Mouse (Mus musculus) MEL (cell line): ENCODE results near the gene Ablim1. TPM values are rescaled to one million over a fixed set of nuclear protein-coding genes. Genes with fewer than 3 reads are reported as not detected.
A peak's percentile ranks its signal among the peaks of the same experiment; 100 is the strongest.

Source experiments
- DNase-seq: peaks from one replicate; pipeline ENCODE4 v3.0.0; 2011; ENCODE audit warnings: low read depth, low spot score
- H3K27ac ChIP-seq: 2 replicates; pipeline ENCODE4 v1.5.1; 2012; ENCODE audit warnings: low read depth, mild to moderate bottlenecking, control low read depth, low read length, moderate library complexity; ENCODE audit not compliant: control insufficient read depth
- H3K27me3 ChIP-seq, 2 experiments: fragments of 150-350 bp in 1 of 2; sonication (generic) in 1 of 2; 2 replicates each; pipeline ENCODE4 v1.6.1; 2012; ENCODE audit warnings: low read length in 2 of 2, mild to moderate bottlenecking in 2 of 2, improper control_type of control experiment in 1 of 2, moderate library complexity in 1 of 2; ENCODE audit not compliant: insufficient read depth in 2 of 2, control insufficient read depth in 1 of 2
- H3K36me3 ChIP-seq, 2 experiments: 2 replicates each; pipeline ENCODE4 v1.6.1; 2012 to 2014; ENCODE audit warnings: low read length in 2 of 2, improper control_type of control experiment in 1 of 2, inconsistent platforms in 1 of 2, mild to moderate bottlenecking in 1 of 2; ENCODE audit not compliant: insufficient read depth in 2 of 2, control insufficient read depth in 1 of 2
- H3K4me1 ChIP-seq, 2 experiments: fragments of 150-350 bp in 1 of 2; sonication (generic) in 1 of 2; 2 replicates each; pipeline ENCODE4 v1.6.1; 2012; ENCODE audit warnings: low read length in 2 of 2, improper control_type of control experiment in 1 of 2, mild to moderate bottlenecking in 1 of 2; ENCODE audit not compliant: insufficient read depth in 2 of 2, control insufficient read depth in 1 of 2
- H3K4me3 ChIP-seq, 2 experiments: fragments of 150-350 bp in 1 of 2; sonication (generic) in 1 of 2; 2 replicates each; pipeline ENCODE4 v1.5.1; 2012; ENCODE audit warnings: low read depth in 2 of 2, low read length in 2 of 2, mild to moderate bottlenecking in 2 of 2, moderate library complexity in 2 of 2, control low read depth in 1 of 2, improper control_type of control experiment in 1 of 2; ENCODE audit not compliant: control insufficient read depth in 1 of 2, insufficient read depth in 1 of 2
- H3K79me2 ChIP-seq: 2 replicates; pipeline ENCODE4 v1.6.1; 2012; ENCODE audit warnings: mild to moderate bottlenecking, low read length, moderate library complexity; ENCODE audit not compliant: control insufficient read depth, poor library complexity, insufficient read depth
- H3K9ac ChIP-seq: 2 replicates; pipeline ENCODE4 v1.6.1; 2012; ENCODE audit warnings: low read depth, mild to moderate bottlenecking, control low read depth, low read length, moderate library complexity; ENCODE audit not compliant: control insufficient read depth, poor library complexity, severe bottlenecking
- H3K9me3 ChIP-seq: fragments of 150-350 bp; sonication (generic); replicated peaks from 2 replicates; pipeline ENCODE4 v1.6.1; 2012; ENCODE audit warnings: mild to moderate bottlenecking, low read length, improper control_type of control experiment, moderate library complexity; ENCODE audit not compliant: insufficient read depth
- BHLHE40 ChIP-seq: IDR thresholded peaks from 2 replicates; pipeline ENCODE4 v1.6.1; 2012; ENCODE audit warnings: low read depth, mild to moderate bottlenecking, inconsistent platforms, low read length, improper control_type of control experiment, borderline replicate concordance
- CHD1 ChIP-seq: IDR thresholded peaks from 2 replicates; pipeline ENCODE4 v1.6.1; 2012; ENCODE audit warnings: low read depth, mild to moderate bottlenecking, inconsistent platforms, low read length, improper control_type of control experiment
- CHD2 ChIP-seq: IDR thresholded peaks from 2 replicates; pipeline ENCODE4 v1.6.1; 2011; ENCODE audit warnings: low read length, improper control_type of control experiment
- CTCF ChIP-seq, 3 experiments: IDR thresholded peaks in 2 of 3; conservative IDR thresholded peaks in 1 of 3; 2 replicates each; pipeline ENCODE4 v1.5.1; 2011 to 2012; ENCODE audit warnings: low read length in 3 of 3, low read depth in 2 of 3, mild to moderate bottlenecking in 2 of 3, improper control_type of control experiment in 1 of 3, inconsistent platforms in 1 of 3, mixed read lengths in 1 of 3, moderate library complexity in 1 of 3; ENCODE audit not compliant: control insufficient read depth in 1 of 3, insufficient read depth in 1 of 3, poor library complexity in 1 of 3, severe bottlenecking in 1 of 3
- E2F4 ChIP-seq: IDR thresholded peaks from 2 replicates; pipeline ENCODE4 v1.6.1; 2011; ENCODE audit warnings: low read depth, low read length, improper control_type of control experiment, borderline replicate concordance
- ELF1 ChIP-seq: IDR thresholded peaks from 2 replicates; pipeline ENCODE4 v1.6.1; 2014; ENCODE audit warnings: low read depth, mild to moderate bottlenecking, inconsistent platforms, low read length, improper control_type of control experiment, moderate library complexity
- EP300 ChIP-seq, 2 experiments: IDR thresholded peaks; 2 replicates each; pipeline ENCODE4 v1.6.1; 2011; ENCODE audit warnings: improper control_type of control experiment in 2 of 2, low read length in 2 of 2, low read depth in 1 of 2, mild to moderate bottlenecking in 1 of 2
- GABPA ChIP-seq: IDR thresholded peaks from 2 replicates; pipeline ENCODE4 v1.6.1; 2012; ENCODE audit warnings: low read depth, mild to moderate bottlenecking, inconsistent platforms, low read length, improper control_type of control experiment, moderate library complexity
- GATA1 ChIP-seq: IDR thresholded peaks from 2 replicates; pipeline ENCODE4 v1.6.1; 2011; ENCODE audit warnings: low read depth, low read length, improper control_type of control experiment
- HCFC1 ChIP-seq: IDR thresholded peaks from 2 replicates; pipeline ENCODE4 v1.6.1; 2012; ENCODE audit warnings: low read depth, mild to moderate bottlenecking, inconsistent platforms, low read length, improper control_type of control experiment, moderate library complexity
- JUND ChIP-seq: IDR thresholded peaks from 2 replicates; pipeline ENCODE4 v1.6.1; 2011; ENCODE audit warnings: low read depth, mild to moderate bottlenecking, improper control_type of control experiment, low read length
- KAT2A ChIP-seq: conservative IDR thresholded peaks from 2 replicates; pipeline ENCODE4 v1.6.1; 2012; ENCODE audit warnings: low read depth, low read length, improper control_type of control experiment, inconsistent platforms
- MAFK ChIP-seq: IDR thresholded peaks from 2 replicates; pipeline ENCODE4 v1.6.1; 2011; ENCODE audit warnings: low read depth, mild to moderate bottlenecking, low read length, improper control_type of control experiment, borderline replicate concordance
- MAX ChIP-seq: IDR thresholded peaks from 2 replicates; pipeline ENCODE4 v1.6.1; 2011; ENCODE audit warnings: low read length, improper control_type of control experiment
- MAZ ChIP-seq: IDR thresholded peaks from 2 replicates; pipeline ENCODE4 v1.6.1; 2012; ENCODE audit warnings: low read depth, mild to moderate bottlenecking, inconsistent platforms, low read length, improper control_type of control experiment
- MEF2A ChIP-seq: IDR thresholded peaks from 2 replicates; pipeline ENCODE4 v1.6.1; 2014; ENCODE audit warnings: low read depth, mild to moderate bottlenecking, inconsistent platforms, low read length, improper control_type of control experiment; ENCODE audit not compliant: poor library complexity, insufficient replicate concordance, severe bottlenecking; ENCODE audit errors: extremely low read depth
- MXI1 ChIP-seq: IDR thresholded peaks from 2 replicates; pipeline ENCODE4 v1.6.1; 2011; ENCODE audit warnings: mild to moderate bottlenecking, low read depth, low read length, improper control_type of control experiment
- MYB ChIP-seq: IDR thresholded peaks from 2 replicates; pipeline ENCODE4 v1.6.1; 2011; ENCODE audit warnings: mild to moderate bottlenecking, low read depth, low read length, improper control_type of control experiment
- MYC ChIP-seq: IDR thresholded peaks from 2 replicates; pipeline ENCODE4 v1.6.1; 2011; ENCODE audit warnings: low read depth, mild to moderate bottlenecking, low read length, improper control_type of control experiment, moderate library complexity
- NELFE ChIP-seq: IDR thresholded peaks from 2 replicates; pipeline ENCODE4 v1.6.1; 2011; ENCODE audit warnings: low read depth, low read length, improper control_type of control experiment
- NRF1 ChIP-seq: IDR thresholded peaks from 2 replicates; pipeline ENCODE4 v1.6.1; 2014; ENCODE audit warnings: low read depth, mild to moderate bottlenecking, inconsistent platforms, low read length, improper control_type of control experiment, moderate library complexity; ENCODE audit not compliant: poor library complexity, insufficient read depth, severe bottlenecking
- POLR2A ChIP-seq, 2 experiments: IDR thresholded peaks; 2 replicates each; pipeline ENCODE4 v1.6.1; 2011 to 2012; ENCODE audit warnings: low read length in 2 of 2, mild to moderate bottlenecking in 2 of 2, control low read depth in 1 of 2, improper control_type of control experiment in 1 of 2, low read depth in 1 of 2, moderate library complexity in 1 of 2; ENCODE audit not compliant: control insufficient read depth in 1 of 2, insufficient read depth in 1 of 2, poor library complexity in 1 of 2
- POLR2AphosphoS5 ChIP-seq: IDR thresholded peaks from 2 replicates; pipeline ENCODE4 v1.6.1; 2012; ENCODE audit warnings: low read depth, borderline replicate concordance, mild to moderate bottlenecking, inconsistent platforms, low read length, moderate library complexity, mixed read lengths
- RAD21 ChIP-seq: IDR thresholded peaks from 2 replicates; pipeline ENCODE4 v1.6.1; 2011; ENCODE audit warnings: mild to moderate bottlenecking, low read depth, low read length, improper control_type of control experiment
- SIN3A ChIP-seq: IDR thresholded peaks from 2 replicates; pipeline ENCODE4 v1.6.1; 2012; ENCODE audit warnings: low read length, improper control_type of control experiment, inconsistent platforms
- SMC3 ChIP-seq: IDR thresholded peaks from 2 replicates; pipeline ENCODE4 v1.6.1; 2011; ENCODE audit warnings: low read depth, low read length, improper control_type of control experiment
- TAL1 ChIP-seq: IDR thresholded peaks from 2 replicates; pipeline ENCODE4 v1.6.1; 2012; ENCODE audit warnings: mild to moderate bottlenecking, inconsistent platforms, low read length, moderate library complexity, mixed read lengths
- TBP ChIP-seq: IDR thresholded peaks from 2 replicates; pipeline ENCODE4 v1.8.0; 2011; ENCODE audit warnings: low read depth, low read length, improper control_type of control experiment
- TCF12 ChIP-seq: IDR thresholded peaks from 2 replicates; pipeline ENCODE4 v1.6.1; 2014; ENCODE audit warnings: low read depth, mild to moderate bottlenecking, inconsistent platforms, low read length, improper control_type of control experiment, moderate library complexity
- UBTF ChIP-seq: IDR thresholded peaks from 2 replicates; pipeline ENCODE4 v1.6.1; 2012; ENCODE audit warnings: low read depth, mild to moderate bottlenecking, inconsistent platforms, low read length, improper control_type of control experiment, moderate library complexity, borderline replicate concordance; ENCODE audit not compliant: insufficient read depth
- USF1 ChIP-seq: IDR thresholded peaks from 2 replicates; pipeline ENCODE4 v1.6.1; 2014; ENCODE audit warnings: low read depth, mild to moderate bottlenecking, inconsistent platforms, low read length, improper control_type of control experiment, moderate library complexity
- USF2 ChIP-seq, 2 experiments: IDR thresholded peaks; 2 replicates each; pipeline ENCODE4 v1.6.1; 2011 to 2012; ENCODE audit warnings: improper control_type of control experiment in 2 of 2, low read length in 2 of 2, borderline replicate concordance in 1 of 2, inconsistent platforms in 1 of 2, low read depth in 1 of 2, mild to moderate bottlenecking in 1 of 2; ENCODE audit not compliant: insufficient read depth in 1 of 2
- ZC3H11A ChIP-seq: IDR thresholded peaks from 2 replicates; pipeline ENCODE4 v1.6.1; 2012; ENCODE audit warnings: low read depth, mild to moderate bottlenecking, inconsistent platforms, low read length, improper control_type of control experiment
- ZKSCAN1 ChIP-seq: IDR thresholded peaks from 2 replicates; pipeline ENCODE4 v1.6.1; 2012; ENCODE audit warnings: low read depth, mild to moderate bottlenecking, inconsistent platforms, low read length, improper control_type of control experiment, moderate library complexity
- ZMIZ1 ChIP-seq: IDR thresholded peaks from 2 replicates; pipeline ENCODE4 v1.6.1; 2012; ENCODE audit warnings: low read depth, mild to moderate bottlenecking, inconsistent platforms, low read length, improper control_type of control experiment, moderate library complexity
- ZNF384 ChIP-seq: IDR thresholded peaks from 2 replicates; pipeline ENCODE4 v1.6.1; 2012; ENCODE audit warnings: low read depth, mild to moderate bottlenecking, inconsistent platforms, low read length, improper control_type of control experiment
- polyA plus RNA-seq, 2 experiments: library from polyadenylated mRNA; stranded (reverse) in 1 of 2; unstranded in 1 of 2; fragments of >175 nt in 1 of 2; fragments of >200 nt in 1 of 2; gene quantifications; 2 replicates each; pipeline versions ENCODE4 v1.2.1 to v1.2.4; 2012; ENCODE audit warnings: low replicate concordance in 2 of 2, low read depth in 1 of 2; ENCODE audit not compliant: insufficient read length in 2 of 2, insufficient read depth in 1 of 2, missing spikeins in 1 of 2
- total RNA-seq: library from RNA; depleted of rRNA; stranded (reverse); fragments of 300-350 nt; gene quantifications from 2 replicates; pipeline ENCODE4 v1.2.3, GENCODE M21; 2012

The Ablim1 gene
- total and polyA plus RNA-seq, 3 experiments, result not detected

DNA sequence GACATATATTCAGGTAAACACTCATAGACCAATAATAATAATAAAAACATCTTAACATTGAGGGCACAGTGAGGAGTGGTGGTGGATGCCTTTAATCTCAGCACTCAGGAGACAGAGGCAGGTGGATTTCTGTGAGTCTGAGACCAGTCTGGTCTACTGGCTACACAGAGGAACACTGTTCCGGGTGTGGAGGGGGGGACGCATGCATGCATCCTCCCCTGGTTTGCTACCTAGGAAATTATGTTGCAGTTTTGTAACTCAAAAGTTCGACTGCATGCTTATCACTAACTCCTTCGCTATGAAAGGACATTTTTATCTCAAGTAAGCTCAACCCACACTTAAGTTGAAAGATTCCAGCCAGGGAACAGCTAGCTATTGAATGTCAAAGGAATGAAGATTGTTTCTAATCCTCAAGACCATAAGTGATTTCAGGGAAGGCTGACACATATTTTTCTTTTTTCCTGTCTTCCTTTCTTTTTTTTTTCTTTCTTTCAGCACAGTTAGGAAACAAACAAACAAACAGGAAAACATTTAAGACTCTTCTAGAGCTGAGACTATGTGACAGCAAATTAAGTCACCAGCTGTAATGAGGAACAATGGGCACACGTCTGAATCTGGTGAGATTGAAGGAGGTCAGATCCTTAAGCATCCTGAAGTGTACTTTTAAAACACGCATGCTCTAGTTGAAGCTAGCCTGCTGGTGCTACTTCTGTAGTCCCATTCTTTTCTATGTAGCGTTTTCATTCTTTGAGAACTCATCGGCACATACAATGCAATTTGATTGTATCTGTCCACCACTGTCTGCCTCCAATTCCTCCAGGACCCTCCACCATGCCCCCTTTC lies 26.4 kb upstream of the Ablim1 start:
- H3K4me3 ChIP-seq, result no peak overlapping the region
- H3K79me2 ChIP-seq, result no peaks in the 10 kb centered on the region
- no peak for DNase-seq
- H3K27me3 ChIP-seq, result no peaks in the 10 kb centered on the region
- H3K36me3 ChIP-seq, result peaks cover 0 to 28% of the 10 kb centered on the region in 2 experiments; a peak in 2 of 4 replicates
- H3K4me1 ChIP-seq, result peaks cover 28% of the 10 kb centered on the region in 2 experiments
- no peak overlapping the region for H3K27ac ChIP-seq
- H3K9ac ChIP-seq, result no peak overlapping the region
- H3K9me3 ChIP-seq, result no peaks in the 10 kb centered on the region
- TF ChIP-seq E2F4 (no peak), KAT2A (no peak), NRF1 (no peak), CHD2 (no peak), TBP (no peak), JUND (no peak), MEF2A (no peak), SIN3A (0 out of 2 replicates have a peak, but pooled peaks have one; percentile 20), GABPA (no peak), HCFC1 (no peak), CHD1 (no peak), CTCF (IDR thresholded peaks at IDR 0.05 in 2 of 3, conservative IDR thresholded peaks at IDR 0.05 in 1 of 3; ENCODE audit: control insufficient read depth in 1 of 3, insufficient read depth in 1 of 3, low read depth in 2 of 3, low read length in 3 of 3, poor library complexity in 1 of 3, severe bottlenecking in 1 of 3) (no peak), MAX (no peak), TCF12 (0 out of 2 replicates have a peak, but pooled peaks have one; percentile 18), EP300 (IDR thresholded peaks at IDR 0.05; ENCODE audit: low read depth in 1 of 2, low read length in 2 of 2) (peak; percentile 23 to 51; a peak in 2 of 4 replicates), ZC3H11A (no peak), NELFE (no peak), ZNF384 (no peak), USF1 (no peak), MXI1 (peak; percentile 38; the same call in 1 of the 2 replicates), ZMIZ1 (no peak), POLR2AphosphoS5 (no peak), ZKSCAN1 (no peak), BHLHE40 (no peak), MAZ (no peak), MYC (no peak), POLR2A (IDR thresholded peaks at IDR 0.05; ENCODE audit: control insufficient read depth in 1 of 2, insufficient read depth in 1 of 2, low read depth in 1 of 2, low read length in 2 of 2, poor library complexity in 1 of 2) (no peak), MYB (no peak), SMC3 (no peak), UBTF (no peak), ELF1 (no peak), MAFK (no peak), RAD21 (no peak), USF2 (IDR thresholded peaks at IDR 0.05; ENCODE audit: borderline replicate concordance in 1 of 2, insufficient read depth in 1 of 2, low read depth in 1 of 2, low read length in 2 of 2) (no peak), GATA1 (0 out of 2 replicates have a peak, but pooled peaks have one; percentile 43), TAL1 (no peak)
